Mouse (Mus musculus) midbrain, embryonic 15.5 days (tissue): ENCODE measurements around the gene Ccdc144b. TPM values are rescaled to one million over a fixed set of nuclear protein-coding genes. Genes with fewer than 3 reads are reported as not detected.
A peak's percentile ranks its signal among the peaks of the same experiment; 100 is the strongest.

Source experiments
- ATAC-seq: fragments of 200-750 bp; cut with Nextera tagmentation; replicated peaks from 2 replicates; pipeline ENCODE4 v1.8.0; 2017; ENCODE audit warnings: moderate TSS enrichment
- H3K27ac ChIP-seq: fragments of 300-500 bp; sonication (generic); 2 replicates; pipeline ENCODE4 v1.5.1; 2015; ENCODE audit warnings: mild to moderate bottlenecking, inconsistent platforms
- H3K27me3 ChIP-seq: fragments of 300-500 bp; sonication (generic); replicated peaks from 2 replicates; pipeline ENCODE4 v1.6.1; 2015; ENCODE audit warnings: inconsistent platforms
- H3K36me3 ChIP-seq: fragments of 300-500 bp; sonication (generic); replicated peaks from 2 replicates; pipeline ENCODE4 v1.6.1; 2015; ENCODE audit warnings: inconsistent platforms
- H3K4me1 ChIP-seq: fragments of 300-500 bp; sonication (generic); 2 replicates; pipeline ENCODE4 v1.6.1; 2015; ENCODE audit warnings: inconsistent platforms
- H3K4me2 ChIP-seq: fragments of 300-500 bp; sonication (generic); 2 replicates; pipeline ENCODE4 v1.6.1; 2015; ENCODE audit warnings: inconsistent platforms, mild to moderate bottlenecking, moderate library complexity
- H3K4me3 ChIP-seq: fragments of 300-500 bp; sonication (generic); 2 replicates; pipeline ENCODE4 v1.5.1; 2015; ENCODE audit warnings: mild to moderate bottlenecking, inconsistent platforms
- H3K9ac ChIP-seq: fragments of 300-500 bp; sonication (generic); 2 replicates; pipeline ENCODE4 v1.6.1; 2015; ENCODE audit warnings: mild to moderate bottlenecking, inconsistent platforms
- H3K9me3 ChIP-seq: fragments of 300-500 bp; sonication (generic); 2 replicates; pipeline ENCODE4 v1.6.1; 2016; ENCODE audit warnings: inconsistent platforms
- WGBS: fragments of 180-500 bp; shearing (Covaris S2); methylation state at CpG from one replicate; pipeline ENCODE4 v1.1.7; 2015; ENCODE audit warnings: mixed read lengths; 5-methylcytosine and 5-hydroxymethylcytosine counted together
- polyA plus RNA-seq: library from polyadenylated mRNA; unstranded; fragments of >200 nt; fragmentation: Nextera tagmentation; extraction: Ambion mirVana; gene quantifications from 2 replicates; pipeline ENCODE4 v1.2.1, GENCODE M21; 2015

Ccdc144b gene
- polyA plus RNA-seq, 1 experiment from 2014 or later: not detected

DNA sequence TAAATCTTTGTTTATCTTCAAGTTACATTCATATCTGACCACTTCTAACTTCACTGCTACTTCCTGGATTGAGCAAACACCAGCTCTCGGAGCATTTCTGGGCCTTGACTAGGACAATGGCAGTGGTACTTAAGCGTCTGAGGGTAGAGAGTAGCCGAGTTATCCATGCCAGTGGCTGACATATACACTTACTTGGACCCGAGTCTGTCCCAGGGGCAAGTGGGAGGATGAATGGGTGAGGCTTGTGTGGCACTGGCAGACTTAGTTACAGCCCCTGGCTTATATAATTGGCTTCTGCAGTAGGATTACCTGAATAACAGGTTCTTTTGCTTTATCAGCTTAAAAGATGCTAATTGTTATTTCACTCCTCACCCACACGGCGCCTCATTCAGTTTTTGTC, 14.4 kb upstream of the Ccdc144b start:
- no peak overlapping the region for H3K27ac ChIP-seq
- no peak overlapping the region for H3K4me3 ChIP-seq
- WGBS: 84% methylated on average over 6 of the region's 6 CpGs
- no peak overlapping the region for H3K9ac ChIP-seq
- no peak overlapping the region for H3K4me2 ChIP-seq
- H3K4me1 ChIP-seq: peaks cover 24% of the 10 kb centered on the region
- peaks cover 12% of the 10 kb centered on the region for H3K27me3 ChIP-seq
- no peaks in the 10 kb centered on the region for H3K9me3 ChIP-seq
- H3K36me3 ChIP-seq: 0 out of 2 replicates have a peak, but pooled peaks cover 3% of the 10 kb centered on the region
- ATAC-seq: no peak

GRCm38 (mm10) chr3:36065843-36066651, 12.7 kb upstream of the Ccdc144b start, which contains the start of gene Acad9:
TSS of gene Acad9 (plus strand) at chr3:36065979.
- WGBS: 1% methylated on average over 49 of the region's 49 CpGs
- H3K27ac ChIP-seq: peak within 1 kb of the TSS; percentile 83
- no peaks in the 10 kb centered on the region for H3K9me3 ChIP-seq

DNA sequence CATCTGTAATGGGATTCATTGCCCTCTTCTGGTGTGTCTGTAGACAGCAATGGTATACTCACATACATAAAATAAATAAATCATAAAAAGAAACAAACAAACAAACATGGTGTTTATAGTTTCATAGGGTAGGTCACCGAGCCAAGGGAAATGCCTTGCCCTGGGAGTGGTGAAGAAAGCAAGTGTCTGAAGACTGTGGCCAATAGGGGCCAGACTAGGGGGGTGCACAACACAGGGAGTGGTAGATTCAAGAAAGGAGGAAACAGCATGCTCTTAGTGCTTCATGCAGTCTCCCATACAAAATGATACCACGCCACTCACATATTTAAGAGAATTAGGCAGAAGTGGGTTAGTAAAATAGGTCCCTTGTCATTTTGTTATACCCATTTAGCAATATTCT, 11.8 kb upstream of the Ccdc144b start:
- peak overlapping the region; percentile 79 for H3K4me2 ChIP-seq
- ATAC-seq: peak; percentile 48
- peaks cover 23% of the 10 kb centered on the region for H3K27me3 ChIP-seq
- peak overlapping the region; percentile 84 for H3K4me3 ChIP-seq
- no peak overlapping the region for H3K9ac ChIP-seq
- H3K4me1 ChIP-seq: peaks cover 24% of the 10 kb centered on the region
- 0 out of 2 replicates have a peak, but pooled peaks cover 3% of the 10 kb centered on the region for H3K36me3 ChIP-seq
- H3K27ac ChIP-seq: no peak overlapping the region
- H3K9me3 ChIP-seq: no peaks in the 10 kb centered on the region
- 97% methylated on average over 2 of the region's 2 CpGs for WGBS

More at GRCm38 (mm10) chr3:36065843-36066651, 12.7 kb upstream of the Ccdc144b start, which contains the start of gene Acad9:
- Histone ChIP-seq H3K27me3 (peaks cover 21% of the 10 kb centered on the region), H3K4me1 (peaks cover 24% of the 10 kb centered on the region), H3K36me3 (0 out of 2 replicates have a peak, but pooled peaks cover 3% of the 10 kb centered on the region), H3K4me3 (peak within 1 kb of the TSS; percentile 84), H3K4me2 (peak within 1 kb of the TSS; percentile 79), H3K9ac (peak within 1 kb of the TSS; percentile 77)
- peak; percentile 100 for ATAC-seq

- 98% methylated on average over 1 of the region's 1 CpGs for WGBS
- H3K4me2 ChIP-seq: no peak overlapping the region
- no peak for ATAC-seq
Observed at GRCm38 (mm10) chr3:36064592-36065061, 11.3 kb upstream of the Ccdc144b start.

DNA sequence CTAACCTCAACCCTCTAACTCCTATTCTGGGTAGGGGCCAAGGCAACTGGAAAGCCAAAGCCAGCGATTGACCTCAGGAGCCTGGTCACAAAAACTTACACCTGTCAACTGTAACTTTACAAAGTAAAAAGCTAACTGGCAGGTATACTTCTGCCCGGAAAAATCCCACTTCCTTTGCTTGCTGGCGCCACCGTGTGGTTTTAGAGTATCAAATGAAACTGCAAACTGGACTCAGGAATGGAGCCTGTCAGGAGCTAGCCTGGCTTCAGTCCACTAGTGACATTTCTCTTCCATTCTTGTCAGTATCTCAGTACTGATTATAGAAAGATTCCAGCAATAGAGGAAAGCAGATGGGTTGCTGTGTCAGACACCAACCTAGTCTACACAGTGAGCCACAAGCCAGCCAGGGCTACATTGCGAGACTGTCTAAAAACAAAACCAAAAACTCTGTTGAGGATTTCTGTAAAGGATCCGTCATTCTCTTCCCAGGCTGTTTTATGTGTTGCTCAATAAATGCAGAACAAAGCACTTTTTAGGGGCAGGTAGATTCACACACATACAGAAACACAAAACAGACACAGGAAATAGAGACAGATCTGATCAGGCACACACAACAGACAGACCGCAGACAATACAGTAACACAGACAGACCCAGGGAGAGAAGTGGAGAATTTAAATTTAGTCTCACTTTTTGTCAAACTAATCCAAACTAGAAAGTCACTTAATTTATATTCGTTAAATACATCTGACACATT, 6.9 kb upstream of the Ccdc144b start:
- H3K4me2 ChIP-seq: no peak overlapping the region
- 0 out of 2 replicates have a peak, but pooled peaks have one; percentile 65 for ATAC-seq
- 33% methylated on average over 8 of the region's 8 CpGs for WGBS

More at GRCm38 (mm10) chr3:36064592-36065061, 11.3 kb upstream of the Ccdc144b start:
- no peak overlapping the region for H3K4me3 ChIP-seq
- no peak overlapping the region for H3K9ac ChIP-seq
- H3K27ac ChIP-seq: no peak overlapping the region
- no peaks in the 10 kb centered on the region for H3K9me3 ChIP-seq
- H3K36me3 ChIP-seq: no peaks in the 10 kb centered on the region
- peaks cover 24% of the 10 kb centered on the region for H3K4me1 ChIP-seq
- peaks cover 23% of the 10 kb centered on the region for H3K27me3 ChIP-seq

GRCm38 (mm10) chr3:36049106-36049505, 4.2 kb downstream of the Ccdc144b start:
- Histone ChIP-seq H3K9ac (no peak overlapping the region), H3K27ac (no peak overlapping the region), H3K27me3 (no peaks in the 10 kb centered on the region), H3K4me1 (no peaks in the 10 kb centered on the region), H3K9me3 (no peaks in the 10 kb centered on the region), H3K36me3 (no peaks in the 10 kb centered on the region), H3K4me3 (no peak overlapping the region), H3K4me2 (no peak overlapping the region)
- no peak for ATAC-seq
- WGBS: 76% methylated on average over 1 of the region's 1 CpGs

More for the DNA sequence above, 6.9 kb upstream of the Ccdc144b start:
- Histone ChIP-seq H3K27me3 (peaks cover 23% of the 10 kb centered on the region), H3K4me3 (no peak overlapping the region), H3K4me1 (peaks cover 2% of the 10 kb centered on the region; the same call in 1 of the 2 replicates), H3K9ac (no peak overlapping the region), H3K9me3 (no peaks in the 10 kb centered on the region), H3K27ac (no peak overlapping the region), H3K36me3 (no peaks in the 10 kb centered on the region)

- no peak overlapping the region for H3K9ac ChIP-seq
- H3K27ac ChIP-seq: no peak overlapping the region
- H3K27me3 ChIP-seq: no peaks in the 10 kb centered on the region
- WGBS: 84% methylated on average over 4 of the region's 4 CpGs
- no peak for ATAC-seq
- no peaks in the 10 kb centered on the region for H3K36me3 ChIP-seq
- no peaks in the 10 kb centered on the region for H3K9me3 ChIP-seq
- H3K4me2 ChIP-seq: no peak overlapping the region
- H3K4me3 ChIP-seq: no peak overlapping the region
- no peaks in the 10 kb centered on the region for H3K4me1 ChIP-seq
Observed at GRCm38 (mm10) chr3:36045086-36045485, 8.3 kb downstream of the Ccdc144b start.

GRCm38 (mm10) chr3:36044520-36044919, 8.8 kb downstream of the Ccdc144b start:
- Histone ChIP-seq H3K4me2 (no peak overlapping the region), H3K36me3 (no peaks in the 10 kb centered on the region), H3K4me1 (no peaks in the 10 kb centered on the region), H3K9me3 (no peaks in the 10 kb centered on the region), H3K4me3 (no peak overlapping the region), H3K9ac (no peak overlapping the region), H3K27ac (no peak overlapping the region), H3K27me3 (no peaks in the 10 kb centered on the region)
- ATAC-seq: no peak

DNA sequence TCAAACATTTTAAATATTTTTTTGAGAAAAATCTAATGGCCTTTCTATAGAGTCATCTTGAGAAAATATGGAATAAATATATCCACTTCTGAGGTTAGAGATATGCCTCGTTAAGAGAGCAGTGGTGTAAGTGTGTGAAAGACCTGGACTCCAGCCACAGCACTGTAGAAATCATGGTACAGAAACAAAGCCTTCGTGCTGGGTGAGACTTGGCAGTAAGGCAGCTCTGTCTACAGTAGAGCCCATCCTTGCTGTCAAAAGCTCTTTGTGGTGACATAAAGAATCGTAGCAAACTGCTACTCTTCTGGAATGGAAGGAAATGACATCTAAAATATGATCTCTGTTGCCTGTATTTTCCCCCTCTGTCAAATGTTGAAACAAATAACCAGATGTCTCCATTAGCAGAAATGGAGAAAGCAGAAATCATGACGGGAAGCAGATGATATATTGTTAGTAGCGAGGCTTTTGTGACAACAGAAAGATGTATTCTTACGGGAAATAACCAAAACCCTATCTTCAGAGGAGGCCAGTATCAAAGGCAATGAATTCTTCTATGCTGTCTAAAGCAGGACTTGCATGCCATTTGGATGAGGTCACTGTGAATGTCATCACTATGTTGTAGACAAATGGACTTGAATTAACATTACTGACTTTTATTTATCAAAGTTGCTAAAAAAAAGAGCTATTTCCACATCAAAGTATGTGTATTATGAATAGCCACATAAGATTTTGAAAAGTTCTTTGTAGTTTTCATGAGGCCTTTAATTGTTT, 21.4 kb downstream of the Ccdc144b start:
- 67% methylated on average over 6 of the region's 6 CpGs for WGBS
- ATAC-seq: no peak
- H3K27me3 ChIP-seq: no peaks in the 10 kb centered on the region
- H3K4me2 ChIP-seq: no peak overlapping the region
- no peak overlapping the region for H3K9ac ChIP-seq
- H3K27ac ChIP-seq: no peak overlapping the region
- no peaks in the 10 kb centered on the region for H3K9me3 ChIP-seq
- no peak overlapping the region for H3K4me3 ChIP-seq
- no peaks in the 10 kb centered on the region for H3K4me1 ChIP-seq
- H3K36me3 ChIP-seq: no peaks in the 10 kb centered on the region

DNA sequence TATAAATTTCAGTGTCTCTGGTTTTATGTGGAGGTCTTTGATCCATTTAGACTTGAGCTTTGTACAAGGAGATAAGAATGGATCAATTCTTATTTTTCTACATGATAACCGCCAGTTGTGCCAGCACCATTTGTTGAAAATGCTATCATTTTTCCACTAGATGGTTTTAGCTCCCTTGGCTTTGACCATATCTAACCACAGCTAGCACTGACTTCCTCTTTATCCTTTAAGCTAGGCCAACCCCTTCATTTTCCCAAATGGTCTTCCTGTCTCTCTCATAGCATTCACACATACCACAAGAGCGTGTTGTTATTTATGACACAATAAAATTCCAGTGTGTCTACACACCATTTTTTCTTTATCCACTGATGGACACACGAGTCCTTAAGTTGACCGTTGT, 23.4 kb downstream of the Ccdc144b start:
- H3K36me3 ChIP-seq: no peaks in the 10 kb centered on the region
- no peaks in the 10 kb centered on the region for H3K27me3 ChIP-seq
- H3K9me3 ChIP-seq: no peaks in the 10 kb centered on the region
- no peaks in the 10 kb centered on the region for H3K4me1 ChIP-seq
- H3K27ac ChIP-seq: no peak overlapping the region
- WGBS: 95% methylated on average over 4 of the region's 4 CpGs
- H3K4me2 ChIP-seq: no peak overlapping the region
- ATAC-seq: no peak
- H3K9ac ChIP-seq: no peak overlapping the region
- H3K4me3 ChIP-seq: no peak overlapping the region

GRCm38 (mm10) chr3:36025732-36026131, 27.6 kb downstream of the Ccdc144b start:
- Histone ChIP-seq H3K4me3 (no peak overlapping the region), H3K4me1 (no peaks in the 10 kb centered on the region), H3K9me3 (no peaks in the 10 kb centered on the region), H3K36me3 (no peaks in the 10 kb centered on the region), H3K27me3 (no peaks in the 10 kb centered on the region), H3K4me2 (no peak overlapping the region), H3K27ac (no peak overlapping the region), H3K9ac (no peak overlapping the region)
- no peak for ATAC-seq
- WGBS: 79% methylated on average over 6 of the region's 6 CpGs

DNA sequence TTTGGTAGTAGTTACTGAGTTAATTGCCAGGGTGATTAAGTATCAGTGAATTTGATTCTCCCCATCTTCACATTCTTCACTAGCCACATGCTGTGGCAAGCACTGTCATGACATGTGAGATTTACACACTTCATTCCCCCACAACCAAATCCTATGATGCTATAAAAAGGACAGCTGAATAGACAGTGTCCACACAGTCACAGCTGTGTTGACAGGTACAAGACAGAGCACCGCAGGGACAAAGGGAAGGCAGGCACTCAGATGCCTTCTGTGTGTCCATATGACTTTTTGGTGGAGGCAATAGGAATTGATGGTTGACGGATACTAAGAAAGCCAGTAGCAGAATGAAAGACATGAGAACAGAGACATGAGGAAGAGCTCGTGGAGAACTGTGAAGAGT, 42.1 kb downstream of the Ccdc144b start:
- no peaks in the 10 kb centered on the region for H3K4me1 ChIP-seq
- 79% methylated on average over 3 of the region's 3 CpGs for WGBS
- no peak overlapping the region for H3K27ac ChIP-seq
- no peak overlapping the region for H3K4me3 ChIP-seq
- no peaks in the 10 kb centered on the region for H3K36me3 ChIP-seq
- no peaks in the 10 kb centered on the region for H3K9me3 ChIP-seq
- H3K4me2 ChIP-seq: no peak overlapping the region
- no peak for ATAC-seq
- no peaks in the 10 kb centered on the region for H3K27me3 ChIP-seq
- no peak overlapping the region for H3K9ac ChIP-seq
